Mouse (Mus musculus) kidney, embryonic 14.5 days (tissue): ENCODE data around the gene St3gal6. TPM values are rescaled to one million over a fixed set of nuclear protein-coding genes. Genes with fewer than 3 reads are reported as not detected.
A peak's percentile ranks its signal among the peaks of the same experiment; 100 is the strongest.

Experiments
- ATAC-seq: fragments of 200-750 bp; cut with Nextera tagmentation; 2 replicates; pipeline ENCODE4 v1.8.0; 2017; ENCODE audit warnings: moderate number of reproducible peaks, mild to moderate bottlenecking, moderate TSS enrichment, moderate library complexity; ENCODE audit not compliant: low FRiP score, low TSS enrichment
- H3K27ac ChIP-seq: fragments of 300-500 bp; sonication (generic); 2 replicates; pipeline ENCODE4 v1.5.1; 2014; ENCODE audit warnings: low read depth, mild to moderate bottlenecking, low read length, moderate library complexity, mixed read lengths
- H3K27me3 ChIP-seq: fragments of 300-500 bp; sonication (generic); 2 replicates; pipeline ENCODE4 v1.6.1; 2014; ENCODE audit warnings: mild to moderate bottlenecking, low read length; ENCODE audit not compliant: control insufficient read depth, insufficient read depth
- H3K36me3 ChIP-seq: fragments of 300-500 bp; sonication (generic); 2 replicates; pipeline ENCODE4 v1.6.1; 2014; ENCODE audit warnings: low read length, mixed read lengths; ENCODE audit not compliant: control insufficient read depth, insufficient read depth
- H3K4me1 ChIP-seq: fragments of 300-500 bp; sonication (generic); 2 replicates; pipeline ENCODE4 v1.6.1; 2014; ENCODE audit warnings: low read length, mixed read lengths; ENCODE audit not compliant: control insufficient read depth, insufficient read depth
- H3K4me2 ChIP-seq: fragments of 300-500 bp; sonication (generic); replicated peaks from 2 replicates; pipeline ENCODE4 v1.6.1; 2014; ENCODE audit warnings: low read depth, mild to moderate bottlenecking, low read length
- H3K4me3 ChIP-seq: fragments of 300-500 bp; sonication (generic); 2 replicates; pipeline ENCODE4 v1.5.1; 2014; ENCODE audit warnings: mild to moderate bottlenecking, low read length
- H3K9ac ChIP-seq: fragments of 300-500 bp; sonication (generic); 2 replicates; pipeline ENCODE4 v1.6.1; 2014; ENCODE audit warnings: low read depth, mild to moderate bottlenecking, low read length, moderate library complexity
- H3K9me3 ChIP-seq: fragments of 300-500 bp; sonication (generic); 2 replicates; pipeline ENCODE4 v1.6.1; 2016; ENCODE audit warnings: low read length; ENCODE audit not compliant: control insufficient read depth
- WGBS: fragments of 180-500 bp; shearing (Covaris S2); extraction: QIAGEN DNeasy Blood & Tissue Kit; methylation state at CpG from one replicate; pipeline ENCODE4 v1.1.7; 2014; 5-methylcytosine and 5-hydroxymethylcytosine counted together
- polyA plus RNA-seq: library from polyadenylated mRNA; unstranded; fragments of >200 nt; fragmentation: Nextera tagmentation; extraction: Ambion mirVana; gene quantifications from 2 replicates; pipeline ENCODE4 v1.2.1, GENCODE M21; 2014

Gene St3gal6
- polyA plus RNA-seq, 1 experiment from 2014 or later = 46.9 TPM

- Histone ChIP-seq H3K4me1 (peaks cover 16% of the 10 kb centered on the region), H3K9ac (no peak overlapping the region), H3K4me3 (no peak overlapping the region), H3K9me3 (no peaks in the 10 kb centered on the region), H3K4me2 (no peak overlapping the region), H3K27me3 (no peaks in the 10 kb centered on the region), H3K36me3 (peaks cover 6% of the 10 kb centered on the region), H3K27ac (0 out of 2 replicates have a peak overlapping the region, but pooled peaks have one; percentile 6)
- ATAC-seq = no peak
- WGBS = 14% methylated on average over 1 of the region's 1 CpGs
Observed at GRCm38 (mm10) chr16:58499172-58499584, 24.9 kb downstream of the St3gal6 start.

GRCm38 (mm10) chr16:58497886-58498713 is 25.9 kb downstream of the St3gal6 start:
- no peak overlapping the region for H3K27ac ChIP-seq

DNA sequence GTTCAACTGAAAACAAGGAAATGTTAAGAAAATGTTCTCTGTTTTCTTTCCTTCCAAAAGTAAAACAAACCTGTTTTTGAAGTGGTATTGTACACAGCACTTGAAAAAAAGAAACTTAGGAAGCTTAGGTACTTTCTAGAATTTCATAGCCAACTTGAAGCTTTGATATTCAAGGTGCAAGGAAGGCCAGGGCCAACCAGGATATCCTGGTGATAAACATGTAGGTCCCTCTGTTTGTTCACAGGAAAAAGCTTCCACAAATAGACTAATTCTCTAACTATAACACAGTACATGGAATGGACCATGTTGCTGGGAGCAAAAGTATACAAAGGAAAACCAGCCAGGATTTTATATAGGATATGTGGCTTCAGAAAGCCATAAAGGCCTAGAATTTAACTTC is 27.3 kb downstream of the St3gal6 start:
- no peaks in the 10 kb centered on the region for H3K27me3 ChIP-seq
- peaks cover 13% of the 10 kb centered on the region for H3K36me3 ChIP-seq
- H3K9ac ChIP-seq = no peak overlapping the region
- no peak overlapping the region for H3K4me3 ChIP-seq
- H3K4me2 ChIP-seq = no peak overlapping the region
- H3K4me1 ChIP-seq = peaks cover 10% of the 10 kb centered on the region; the same call in 1 of the 2 replicates
- H3K27ac ChIP-seq = no peak overlapping the region
- no peaks in the 10 kb centered on the region for H3K9me3 ChIP-seq
- ATAC-seq = no peak

More at GRCm38 (mm10) chr16:58497886-58498713, 25.9 kb downstream of the St3gal6 start:
- 65% methylated on average over 9 of the region's 9 CpGs for WGBS
- H3K9ac ChIP-seq = no peak overlapping the region
- no peaks in the 10 kb centered on the region for H3K27me3 ChIP-seq
- no peak overlapping the region for H3K4me2 ChIP-seq
- H3K4me3 ChIP-seq = no peak overlapping the region
- ATAC-seq = no peak
- H3K9me3 ChIP-seq = no peaks in the 10 kb centered on the region
- H3K4me1 ChIP-seq = peaks cover 16% of the 10 kb centered on the region
- H3K36me3 ChIP-seq = peaks cover 8% of the 10 kb centered on the region

GRCm38 (mm10) chr16:58487861-58488260 is 36.2 kb downstream of the St3gal6 start:
- H3K4me2 ChIP-seq = no peak overlapping the region
- WGBS = 80% methylated on average over 6 of the region's 6 CpGs
- ATAC-seq = no peak
- no peak overlapping the region for H3K4me3 ChIP-seq
- peaks cover 26% of the 10 kb centered on the region; the same call in 1 of the 2 replicates for H3K36me3 ChIP-seq
- no peak overlapping the region for H3K27ac ChIP-seq
- H3K4me1 ChIP-seq = no peaks in the 10 kb centered on the region; the same call in 1 of the 2 replicates
- H3K9ac ChIP-seq = no peak overlapping the region
- no peaks in the 10 kb centered on the region for H3K9me3 ChIP-seq
- no peaks in the 10 kb centered on the region for H3K27me3 ChIP-seq

- Histone ChIP-seq H3K27me3 (no peaks in the 10 kb centered on the region), H3K9ac (no peak overlapping the region), H3K27ac (peak overlapping the region; percentile 42; the same call in 1 of the 2 replicates), H3K4me3 (no peak overlapping the region), H3K4me1 (peaks cover 14% of the 10 kb centered on the region), H3K4me2 (no peak overlapping the region), H3K36me3 (peaks cover 25% of the 10 kb centered on the region), H3K9me3 (0 out of 2 replicates have a peak, but pooled peaks cover 4% of the 10 kb centered on the region)
- WGBS = 40% methylated on average over 3 of the region's 3 CpGs
- no peak for ATAC-seq
Observed at GRCm38 (mm10) chr16:58482296-58482695, 41.7 kb downstream of the St3gal6 start.

- H3K27ac ChIP-seq = peak overlapping the region; percentile 63
- 69% methylated on average over 5 of the region's 5 CpGs for WGBS
- H3K9ac ChIP-seq = no peak overlapping the region
- H3K4me1 ChIP-seq = peaks cover 14% of the 10 kb centered on the region
- H3K36me3 ChIP-seq = peaks cover 25% of the 10 kb centered on the region
- no peak overlapping the region for H3K4me2 ChIP-seq
- H3K9me3 ChIP-seq = 0 out of 2 replicates have a peak, but pooled peaks cover 4% of the 10 kb centered on the region
- ATAC-seq = no peak
- no peak overlapping the region for H3K4me3 ChIP-seq
- H3K27me3 ChIP-seq = no peaks in the 10 kb centered on the region
Observed at GRCm38 (mm10) chr16:58481906-58482270, 42.2 kb downstream of the St3gal6 start.

- Histone ChIP-seq H3K4me3 (no peak overlapping the region), H3K4me2 (no peak overlapping the region), H3K4me1 (peaks cover 14% of the 10 kb centered on the region), H3K27ac (peak overlapping the region; percentile 63), H3K36me3 (peaks cover 25% of the 10 kb centered on the region), H3K9ac (no peak overlapping the region), H3K9me3 (0 out of 2 replicates have a peak, but pooled peaks cover 4% of the 10 kb centered on the region), H3K27me3 (no peaks in the 10 kb centered on the region)
- WGBS = 63% methylated on average over 9 of the region's 9 CpGs
- ATAC-seq = peak; percentile 77
Observed at GRCm38 (mm10) chr16:58481219-58481905, 42.7 kb downstream of the St3gal6 start.

DNA sequence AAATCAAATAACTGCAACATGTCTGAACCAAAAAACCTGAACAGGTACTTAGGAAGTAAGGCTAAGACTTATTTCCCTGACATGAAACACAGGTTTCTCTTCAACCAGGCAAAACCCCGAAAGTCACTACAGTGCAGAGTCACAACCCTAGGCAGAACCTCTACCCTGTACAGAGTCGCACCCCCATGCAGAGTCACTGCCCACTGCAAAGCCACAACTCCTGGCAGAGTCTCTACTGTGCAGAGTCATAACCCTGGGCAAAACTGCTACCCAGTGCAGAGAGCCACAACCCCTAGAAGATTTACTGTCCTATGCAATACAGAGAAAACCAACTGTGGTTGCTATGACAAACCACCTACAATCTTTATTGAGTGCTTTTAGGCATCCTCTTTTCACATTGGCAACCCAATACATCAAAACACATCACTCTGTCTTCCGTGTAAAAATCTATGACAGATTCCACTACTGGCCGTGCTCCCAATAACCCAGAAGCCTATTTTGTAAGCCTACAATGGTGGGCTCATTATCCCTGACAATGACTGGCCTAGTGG is 44.1 kb downstream of the St3gal6 start:
- Histone ChIP-seq H3K4me3 (no peak overlapping the region), H3K36me3 (peaks cover 25% of the 10 kb centered on the region), H3K4me2 (no peak overlapping the region), H3K27me3 (no peaks in the 10 kb centered on the region), H3K9ac (no peak overlapping the region), H3K9me3 (0 out of 2 replicates have a peak, but pooled peaks cover 4% of the 10 kb centered on the region), H3K4me1 (peaks cover 14% of the 10 kb centered on the region), H3K27ac (no peak overlapping the region)
- WGBS = 89% methylated on average over 4 of the region's 4 CpGs
- ATAC-seq = no peak
